In the genomic region with DNA sequence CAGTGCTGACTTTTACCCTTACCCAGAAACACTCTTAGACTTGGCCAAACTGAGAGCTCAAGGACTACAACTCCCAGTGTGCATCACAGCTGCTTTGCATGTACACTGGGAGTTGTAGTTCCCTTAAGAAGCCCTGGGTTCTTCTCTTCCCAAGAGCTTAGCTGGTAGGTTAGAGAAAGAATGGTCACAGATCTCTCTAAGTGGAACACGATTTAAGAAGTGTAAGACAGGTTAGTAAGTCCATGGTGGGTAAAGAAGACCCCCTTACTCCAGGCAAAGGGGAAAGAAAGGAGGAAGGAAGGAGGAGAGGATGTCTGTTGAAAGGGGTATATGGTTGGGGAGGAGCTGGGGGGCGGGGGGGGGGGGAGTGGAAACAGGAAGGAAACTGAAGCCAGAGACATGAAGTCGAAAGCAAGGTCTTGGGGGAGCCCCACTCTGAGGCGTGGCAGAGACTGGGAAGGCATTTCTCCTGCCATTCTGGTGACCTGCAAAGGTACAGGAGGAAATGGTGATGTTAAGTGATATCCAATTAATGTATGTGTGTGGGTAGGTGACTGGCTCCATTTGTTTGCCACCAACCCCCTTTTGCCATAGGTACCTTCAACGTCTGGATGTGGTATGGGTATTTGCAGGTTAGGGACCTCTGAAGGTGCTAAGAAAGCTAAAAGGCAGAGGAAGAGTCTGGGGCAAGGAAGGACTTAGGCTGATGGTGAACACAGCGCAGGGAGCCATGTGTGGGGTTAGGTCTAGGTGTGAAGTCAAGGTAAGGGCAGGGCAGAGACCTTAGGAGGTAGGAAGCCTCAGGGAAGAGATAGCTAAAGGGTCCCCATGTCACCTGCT, we compare ENCODE assay signal across 8 mouse cellular contexts. TPM values are rescaled to one million over a fixed set of nuclear protein-coding genes. Genes with fewer than 3 reads are reported as not detected.
A peak's percentile ranks its signal among the peaks of the same experiment; 100 is the strongest.
DNase-seq lines count a peak whose midpoint lies in the region; ATAC-seq and TF ChIP-seq lines count a peak whose summit lies in the region.
"Had no signal": no experiment of that assay in that cellular context is flagged by ENCODE, and none has a peak within 500 bp of the region (broad histone marks: within the 10 kb centered on the region; RNA-seq: fewer than 3 reads in every experiment).

No protein-coding gene starts in this region.

- H3K79me2 ChIP-seq in liver, adult 2 months (ENCODE audit: control insufficient read depth, insufficient read depth, low read length) = peaks cover 74% of the 10 kb centered on the region

- H3K27me3 ChIP-seq in liver, adult 2 months (ENCODE audit: control insufficient read depth, insufficient read depth, low read length) = no peaks in the 10 kb centered on the region
- H3K27me3 ChIP-seq in embryonic facial prominence, embryonic 10.5 days (replicated peaks; ENCODE audit: low read depth, poor library complexity, severe bottlenecking) = peaks cover 73% of the 10 kb centered on the region
- peaks cover 12% of the 10 kb centered on the region for H3K27me3 ChIP-seq in liver, postnatal 0 days (ENCODE audit: insufficient read depth, low read length)

- peak overlapping the region; percentile 10 for H3K27ac ChIP-seq in liver, adult 2 months (replicated peaks; ENCODE audit: insufficient read depth, low read depth, low read length)
- no peak overlapping the region for H3K27ac ChIP-seq in embryonic facial prominence, embryonic 10.5 days (replicated peaks)
- peak overlapping the region; percentile 99 for H3K27ac ChIP-seq in liver, postnatal 0 days (ENCODE audit: low read depth)

- peak overlapping the region; percentile 100 for H3K4me2 ChIP-seq in liver, postnatal 0 days (ENCODE audit: low read depth, low read length)

- no peak overlapping the region for H3K9ac ChIP-seq in liver, adult 2 months (ENCODE audit: low read depth, low read length)
- no peak overlapping the region for H3K9ac ChIP-seq in liver, postnatal 0 days (replicated peaks)

- TF ChIP-seq CTCF in liver, adult 2 months (IDR thresholded peaks at IDR 0.05; ENCODE audit: low read depth, low read length) = no peak
- TF ChIP-seq CTCF in liver, postnatal 0 days (IDR thresholded peaks at IDR 0.05; ENCODE audit: low read depth) = no peak

- no peaks in the 10 kb centered on the region for H3K9me3 ChIP-seq in embryonic facial prominence, embryonic 10.5 days
- no peaks in the 10 kb centered on the region for H3K9me3 ChIP-seq in liver, postnatal 0 days (ENCODE audit: low read length)

- peak; percentile 48 for DNase-seq in liver, adult 2 months (ENCODE audit: extremely low read depth, low read depth, low spot score)
- DNase-seq in liver = no peak
- DNase-seq in MN1 (ENCODE audit: low spot score) = peak; percentile 63
- no peak for DNase-seq in embryonic facial prominence, embryonic 10.5 days (ENCODE audit: low spot score)
- DNase-seq in liver, postnatal 0 days = peak; percentile 47
- no peak for DNase-seq in gastrocnemius, postnatal 10 days
- DNase-seq in c-Kit-positive CD71-positive TER-119-positive erythroid progenitor cells, embryonic 14.5 days (ENCODE audit: low spot score) = no peak

- H3K4me3 ChIP-seq in liver, adult 2 months (ENCODE audit: insufficient read depth, low read depth, low read length) = no peak overlapping the region
- H3K4me3 ChIP-seq in embryonic facial prominence, embryonic 10.5 days = 0 out of 2 replicates have a peak overlapping the region, but pooled peaks have one; percentile 21
- H3K4me3 ChIP-seq in liver, postnatal 0 days (ENCODE audit: low read depth, low read length) = peak overlapping the region; percentile 78; the same call in 1 of the 2 replicates

- TF ChIP-seq POLR2A in liver, adult 2 months (IDR thresholded peaks at IDR 0.05; ENCODE audit: extremely low read depth, insufficient read depth, low read length) = no peak

- H3K36me3 ChIP-seq in liver, adult 2 months (ENCODE audit: control insufficient read depth, insufficient read depth, low read length) = peaks cover 2% of the 10 kb centered on the region; the same call in 1 of the 2 replicates
- no peaks in the 10 kb centered on the region for H3K36me3 ChIP-seq in embryonic facial prominence, embryonic 10.5 days (replicated peaks)
- H3K36me3 ChIP-seq in liver, postnatal 0 days (replicated peaks; ENCODE audit: insufficient read depth, low read length) = 0 out of 2 replicates have a peak, but pooled peaks cover 5% of the 10 kb centered on the region

- WGBS in liver, adult 2 months = 55% methylated on average over 6 of the region's 6 CpGs
- WGBS in embryonic facial prominence, embryonic 10.5 days = 64% methylated on average over 6 of the region's 6 CpGs
- 31% methylated on average over 6 of the region's 6 CpGs for WGBS in liver, postnatal 0 days (ENCODE audit: insufficient replicate concordance)

- no peak for ATAC-seq in liver, postnatal 0 days

- TF ChIP-seq EP300 in liver, postnatal 0 days (IDR thresholded peaks at IDR 0.05; ENCODE audit: low read depth) = no peak

- peaks cover 32% of the 10 kb centered on the region for H3K4me1 ChIP-seq in liver, adult 2 months (ENCODE audit: control insufficient read depth, insufficient read depth, low read length)
- H3K4me1 ChIP-seq in embryonic facial prominence, embryonic 10.5 days = peaks cover 92% of the 10 kb centered on the region
- peaks cover 55% of the 10 kb centered on the region for H3K4me1 ChIP-seq in liver, postnatal 0 days (ENCODE audit: insufficient read depth)

RNA-seq across cellular contexts. Expression of gene Zbtb7b, which starts 5.5 kb away (rescaled TPM):
- 28.9 and 31.9 TPM in 2 replicates for total RNA-seq in liver, adult 2 months (2014; rRNA removed)
- polyA plus RNA-seq in liver, adult 2 months (2012; rRNA removed) = 85.0 and 87.2 TPM in 2 replicates
- 0.98 and 1.2 TPM in 2 replicates for polyA plus RNA-seq in embryonic facial prominence, embryonic 10.5 days (2016; fragmentation: Nextera tagmentation; extraction: Ambion mirVana)
- polyA plus RNA-seq in liver, postnatal 0 days (2015; fragmentation: Nextera tagmentation; extraction: Ambion mirVana) = 4.1 and 4.7 TPM in 2 replicates
- 10 to 100 TPM; 19.1 to 21.8 TPM for total RNA-seq in gastrocnemius, postnatal 10 days (2021)

RNA-seq across cellular contexts. Expression of gene Lenep, which starts 13.5 kb away (rescaled TPM):
- total RNA-seq in liver, adult 2 months (2014; rRNA removed) = not detected in 2 replicates
- polyA plus RNA-seq in liver, adult 2 months (2012; rRNA removed) = not detected in 2 replicates
- polyA plus RNA-seq in embryonic facial prominence, embryonic 10.5 days (2016; fragmentation: Nextera tagmentation; extraction: Ambion mirVana) = 0.74 TPM in 1 of 2 replicates, not detected in the other
- not detected in 2 replicates for polyA plus RNA-seq in liver, postnatal 0 days (2015; fragmentation: Nextera tagmentation; extraction: Ambion mirVana)
- under 1 TPM; 0.59 to 0.73 TPM for total RNA-seq in gastrocnemius, postnatal 10 days (2021)

RNA-seq across cellular contexts. Expression of gene Flad1, which starts 22.5 kb away (rescaled TPM):
- total RNA-seq in liver, adult 2 months (2014; rRNA removed) = 29.0 and 33.0 TPM in 2 replicates
- polyA plus RNA-seq in liver, adult 2 months (2012; rRNA removed) = 62.6 and 67.3 TPM in 2 replicates
- polyA plus RNA-seq in embryonic facial prominence, embryonic 10.5 days (2016; fragmentation: Nextera tagmentation; extraction: Ambion mirVana) = 25.3 and 28.2 TPM in 2 replicates
- polyA plus RNA-seq in liver, postnatal 0 days (2015; fragmentation: Nextera tagmentation; extraction: Ambion mirVana) = 18.8 and 20.0 TPM in 2 replicates
- total RNA-seq in gastrocnemius, postnatal 10 days (2021) = 10 to 100 TPM; 25.8 to 29.5 TPM

RNA-seq across cellular contexts. Expression of gene Dcst1, which starts 24.1 kb away (rescaled TPM):
- not detected in 2 replicates for total RNA-seq in liver, adult 2 months (2014; rRNA removed)
- polyA plus RNA-seq in liver, adult 2 months (2012; rRNA removed) = 0.04 TPM in 1 of 2 replicates, not detected in the other
- polyA plus RNA-seq in embryonic facial prominence, embryonic 10.5 days (2016; fragmentation: Nextera tagmentation; extraction: Ambion mirVana) = 0.20 and 0.47 TPM in 2 replicates
- 0.13 and 0.15 TPM in 2 replicates for polyA plus RNA-seq in liver, postnatal 0 days (2015; fragmentation: Nextera tagmentation; extraction: Ambion mirVana)
- total RNA-seq in gastrocnemius, postnatal 10 days (2021) = under 1 TPM; 0.12 to 0.14 TPM
- polyA plus RNA-seq: cortical plate, adult 2 months had no signal

RNA-seq across cellular contexts. Expression of gene Dcst2, which starts 27.3 kb away (rescaled TPM):
- total RNA-seq in liver, adult 2 months (2014; rRNA removed) = not detected in 2 replicates
- polyA plus RNA-seq in liver, adult 2 months (2012; rRNA removed) = 0.05 TPM in 1 of 2 replicates, not detected in the other
- 0.09 and 0.15 TPM in 2 replicates for polyA plus RNA-seq in embryonic facial prominence, embryonic 10.5 days (2016; fragmentation: Nextera tagmentation; extraction: Ambion mirVana)
- polyA plus RNA-seq in liver, postnatal 0 days (2015; fragmentation: Nextera tagmentation; extraction: Ambion mirVana) = 0.05 TPM in 1 of 2 replicates, not detected in the other
- total RNA-seq in gastrocnemius, postnatal 10 days (2021) = not detected

Comparison
In these comparisons a context has a peak if more than half of its experiments do, and no peak if none do; other contexts are left out.
1. DNase-seq: peak in liver, adult 2 months (single experiment), MN1 (single experiment) and liver, postnatal 0 days (single experiment); none in liver (single experiment), embryonic facial prominence, embryonic 10.5 days (single experiment), gastrocnemius, postnatal 10 days (single experiment) and c-Kit-positive CD71-positive TER-119-positive erythroid progenitor cells, embryonic 14.5 days (single experiment).
2. RNA of gene Zbtb7b, which starts 5.5 kb away (polyA plus RNA-seq): 85.0 to 87.2 TPM in liver, adult 2 months; 4.1 to 4.7 TPM in liver, postnatal 0 days and 0.98 to 1.2 TPM in embryonic facial prominence, embryonic 10.5 days; every median in the first group is over 10 times any median in the second.